Mouse (Mus musculus) kidney, embryonic 15.5 days (tissue): Measurements from ENCODE around the gene Utrn. TPM values are rescaled to one million over a fixed set of nuclear protein-coding genes. Genes with fewer than 3 reads are reported as not detected.
A peak's percentile ranks its signal among the peaks of the same experiment; 100 is the strongest.

Experiments used
- ATAC-seq: fragments of 200-750 bp; cut with Nextera tagmentation; replicated peaks from 2 replicates; pipeline ENCODE4 v1.8.0; 2017; ENCODE audit warnings: moderate TSS enrichment; ENCODE audit not compliant: low FRiP score
- H3K27ac ChIP-seq: fragments of 300-500 bp; sonication (generic); 2 replicates; pipeline ENCODE4 v1.5.1; 2015; ENCODE audit warnings: mild to moderate bottlenecking, inconsistent platforms
- H3K27me3 ChIP-seq: fragments of 300-500 bp; sonication (generic); 2 replicates; pipeline ENCODE4 v1.6.1; 2015; ENCODE audit warnings: inconsistent platforms
- H3K36me3 ChIP-seq: fragments of 300-500 bp; sonication (generic); 2 replicates; pipeline ENCODE4 v1.6.1; 2015; ENCODE audit warnings: inconsistent platforms
- H3K4me1 ChIP-seq: fragments of 300-500 bp; sonication (generic); 2 replicates; pipeline ENCODE4 v1.6.1; 2015; ENCODE audit warnings: inconsistent platforms
- H3K4me2 ChIP-seq: fragments of 300-500 bp; sonication (generic); 2 replicates; pipeline ENCODE4 v1.6.1; 2015; ENCODE audit warnings: moderate library complexity, mild to moderate bottlenecking, inconsistent platforms
- H3K4me3 ChIP-seq: fragments of 300-500 bp; sonication (generic); replicated peaks from 2 replicates; pipeline ENCODE4 v1.5.1; 2015; ENCODE audit warnings: mild to moderate bottlenecking, inconsistent platforms
- H3K9ac ChIP-seq: fragments of 300-500 bp; sonication (generic); 2 replicates; pipeline ENCODE4 v1.6.1; 2015; ENCODE audit warnings: mild to moderate bottlenecking, inconsistent platforms
- H3K9me3 ChIP-seq: fragments of 300-500 bp; sonication (generic); replicated peaks from 2 replicates; pipeline ENCODE4 v1.6.1; 2016; ENCODE audit warnings: inconsistent platforms
- WGBS: fragments of 180-500 bp; shearing (Covaris S2); methylation state at CpG from one replicate; pipeline ENCODE4 v1.1.7; 2015; ENCODE audit warnings: mixed read lengths; 5-methylcytosine and 5-hydroxymethylcytosine counted together
- polyA plus RNA-seq: library from polyadenylated mRNA; unstranded; fragments of >200 nt; fragmentation: Nextera tagmentation; extraction: Ambion mirVana; gene quantifications from 2 replicates; pipeline ENCODE4 v1.2.1, GENCODE M21; 2015

Gene Utrn
- polyA plus RNA-seq, 1 experiment from 2014 or later: 86.1 TPM

GRCm38 (mm10) chr10:12535272-12535671, 333.9 kb downstream of the Utrn start:
- no peaks in the 10 kb centered on the region for H3K9me3 ChIP-seq
- H3K36me3 ChIP-seq: peaks cover 8% of the 10 kb centered on the region; the same call in 1 of the 2 replicates
- H3K4me1 ChIP-seq: peaks cover 2% of the 10 kb centered on the region
- no peak overlapping the region for H3K9ac ChIP-seq
- ATAC-seq: no peak
- H3K4me3 ChIP-seq: no peak overlapping the region
- no peaks in the 10 kb centered on the region for H3K27me3 ChIP-seq
- no peak overlapping the region for H3K27ac ChIP-seq
- WGBS: 100% methylated on average over 1 of the region's 1 CpGs
- no peak overlapping the region for H3K4me2 ChIP-seq

GRCm38 (mm10) chr10:12534801-12535200, 334.4 kb downstream of the Utrn start:
- H3K4me1 ChIP-seq: no peaks in the 10 kb centered on the region

GRCm38 (mm10) chr10:12534301-12534700, 334.9 kb downstream of the Utrn start:
- WGBS: 90% methylated on average over 3 of the region's 3 CpGs

More at GRCm38 (mm10) chr10:12534801-12535200, 334.4 kb downstream of the Utrn start:
- Histone ChIP-seq H3K27ac (no peak overlapping the region), H3K9ac (no peak overlapping the region), H3K36me3 (peaks cover 8% of the 10 kb centered on the region; the same call in 1 of the 2 replicates), H3K27me3 (no peaks in the 10 kb centered on the region), H3K9me3 (no peaks in the 10 kb centered on the region), H3K4me3 (no peak overlapping the region), H3K4me2 (no peak overlapping the region)
- 76% methylated on average over 3 of the region's 3 CpGs for WGBS
- ATAC-seq: no peak

GRCm38 (mm10) chr10:12522078-12522477, 347.1 kb downstream of the Utrn start:
- H3K4me3 ChIP-seq: no peak overlapping the region
- H3K4me2 ChIP-seq: no peak overlapping the region
- peaks cover 28% of the 10 kb centered on the region for H3K36me3 ChIP-seq
- ATAC-seq: no peak
- no peaks in the 10 kb centered on the region for H3K9me3 ChIP-seq
- H3K4me1 ChIP-seq: no peaks in the 10 kb centered on the region
- 63% methylated on average over 1 of the region's 1 CpGs for WGBS
- H3K27me3 ChIP-seq: no peaks in the 10 kb centered on the region
- H3K9ac ChIP-seq: no peak overlapping the region
- no peak overlapping the region for H3K27ac ChIP-seq

More at GRCm38 (mm10) chr10:12534301-12534700, 334.9 kb downstream of the Utrn start:
- Histone ChIP-seq H3K36me3 (peaks cover 8% of the 10 kb centered on the region; the same call in 1 of the 2 replicates), H3K27ac (no peak overlapping the region), H3K4me1 (no peaks in the 10 kb centered on the region), H3K27me3 (no peaks in the 10 kb centered on the region), H3K4me3 (no peak overlapping the region), H3K9ac (no peak overlapping the region), H3K4me2 (no peak overlapping the region), H3K9me3 (no peaks in the 10 kb centered on the region)
- no peak for ATAC-seq

- no peaks in the 10 kb centered on the region for H3K27me3 ChIP-seq
- H3K27ac ChIP-seq: no peak overlapping the region
- no peaks in the 10 kb centered on the region for H3K9me3 ChIP-seq
- no peak for ATAC-seq
- H3K9ac ChIP-seq: no peak overlapping the region
- H3K36me3 ChIP-seq: peaks cover 6% of the 10 kb centered on the region
- H3K4me1 ChIP-seq: 0 out of 2 replicates have a peak, but pooled peaks cover 2% of the 10 kb centered on the region
- H3K4me3 ChIP-seq: no peak overlapping the region
- 80% methylated on average over 3 of the region's 3 CpGs for WGBS
- no peak overlapping the region for H3K4me2 ChIP-seq
Observed at GRCm38 (mm10) chr10:12518162-12518561, 351.0 kb downstream of the Utrn start.

- Histone ChIP-seq H3K4me1 (no peaks in the 10 kb centered on the region), H3K4me2 (no peak overlapping the region), H3K36me3 (peaks cover 11% of the 10 kb centered on the region), H3K27ac (no peak overlapping the region), H3K27me3 (no peaks in the 10 kb centered on the region), H3K4me3 (no peak overlapping the region), H3K9me3 (no peaks in the 10 kb centered on the region), H3K9ac (no peak overlapping the region)
- 88% methylated on average over 7 of the region's 7 CpGs for WGBS
- no peak for ATAC-seq
Observed at GRCm38 (mm10) chr10:12505568-12505967, 363.6 kb downstream of the Utrn start.

- no peaks in the 10 kb centered on the region for H3K9me3 ChIP-seq
- WGBS: 85% methylated on average over 5 of the region's 5 CpGs
- H3K27ac ChIP-seq: no peak overlapping the region
Observed at GRCm38 (mm10) chr10:12500489-12500888, 368.7 kb downstream of the Utrn start.

GRCm38 (mm10) chr10:12497555-12497954, 371.6 kb downstream of the Utrn start:
- Histone ChIP-seq H3K4me1 (no peaks in the 10 kb centered on the region), H3K9me3 (no peaks in the 10 kb centered on the region), H3K36me3 (peaks cover 24% of the 10 kb centered on the region), H3K27ac (no peak overlapping the region), H3K4me2 (no peak overlapping the region), H3K9ac (no peak overlapping the region), H3K4me3 (no peak overlapping the region), H3K27me3 (no peaks in the 10 kb centered on the region)
- 84% methylated on average over 8 of the region's 8 CpGs for WGBS
- 0 out of 2 replicates have a peak, but pooled peaks have one; percentile 36 for ATAC-seq

More at GRCm38 (mm10) chr10:12500489-12500888, 368.7 kb downstream of the Utrn start:
- no peaks in the 10 kb centered on the region for H3K27me3 ChIP-seq
- no peaks in the 10 kb centered on the region for H3K4me1 ChIP-seq
- H3K9ac ChIP-seq: no peak overlapping the region
- H3K4me3 ChIP-seq: no peak overlapping the region
- no peak for ATAC-seq
- peaks cover 24% of the 10 kb centered on the region for H3K36me3 ChIP-seq
- no peak overlapping the region for H3K4me2 ChIP-seq

GRCm38 (mm10) chr10:12489551-12490177, 379.5 kb downstream of the Utrn start:
- Histone ChIP-seq H3K36me3 (no peaks in the 10 kb centered on the region), H3K4me2 (no peak overlapping the region), H3K4me1 (no peaks in the 10 kb centered on the region), H3K4me3 (no peak overlapping the region), H3K9me3 (no peaks in the 10 kb centered on the region), H3K27me3 (no peaks in the 10 kb centered on the region), H3K27ac (no peak overlapping the region), H3K9ac (no peak overlapping the region)
- 69% methylated on average over 4 of the region's 4 CpGs for WGBS
- ATAC-seq: no peak

GRCm38 (mm10) chr10:12488518-12488917, 380.6 kb downstream of the Utrn start:
- no peak for ATAC-seq

GRCm38 (mm10) chr10:12488117-12488516, 381.0 kb downstream of the Utrn start:
- Histone ChIP-seq H3K9ac (no peak overlapping the region), H3K4me1 (no peaks in the 10 kb centered on the region), H3K36me3 (no peaks in the 10 kb centered on the region), H3K27ac (no peak overlapping the region), H3K9me3 (no peaks in the 10 kb centered on the region), H3K4me3 (no peak overlapping the region), H3K27me3 (no peaks in the 10 kb centered on the region), H3K4me2 (no peak overlapping the region)
- 86% methylated on average over 5 of the region's 5 CpGs for WGBS
- 0 out of 2 replicates have a peak, but pooled peaks have one; percentile 29 for ATAC-seq

More at GRCm38 (mm10) chr10:12488518-12488917, 380.6 kb downstream of the Utrn start:
- 71% methylated on average over 3 of the region's 3 CpGs for WGBS
- no peak overlapping the region for H3K4me2 ChIP-seq
- no peaks in the 10 kb centered on the region for H3K9me3 ChIP-seq
- no peak overlapping the region for H3K9ac ChIP-seq
- H3K4me3 ChIP-seq: no peak overlapping the region
- H3K36me3 ChIP-seq: no peaks in the 10 kb centered on the region
- no peak overlapping the region for H3K27ac ChIP-seq
- no peaks in the 10 kb centered on the region for H3K27me3 ChIP-seq
- H3K4me1 ChIP-seq: no peaks in the 10 kb centered on the region

GRCm38 (mm10) chr10:12483494-12483893, 385.7 kb downstream of the Utrn start:
- H3K9me3 ChIP-seq: no peaks in the 10 kb centered on the region
- no peak overlapping the region for H3K9ac ChIP-seq
- no peak overlapping the region for H3K4me3 ChIP-seq
- no peak for ATAC-seq
- H3K4me2 ChIP-seq: no peak overlapping the region
- WGBS: 63% methylated on average over 1 of the region's 1 CpGs
- no peak overlapping the region for H3K27ac ChIP-seq
- no peaks in the 10 kb centered on the region for H3K27me3 ChIP-seq
- no peaks in the 10 kb centered on the region for H3K4me1 ChIP-seq
- peaks cover 19% of the 10 kb centered on the region for H3K36me3 ChIP-seq
